Mouse (Mus musculus): ENCODE data around the gene Ccl3. TPM values are rescaled to one million over a fixed set of nuclear protein-coding genes. Genes with fewer than 3 reads are reported as not detected.

Ccl3 gene
- total and polyA plus RNA-seq, 2 experiments from 2014 or later = 0.31 to 0.73 TPM

GRCm38 (mm10) chr11:83634898-83635297 lies 14.3 kb downstream of the Ccl3 start:
- Histone ChIP-seq H3K27me3 (ENCODE audit: control insufficient read depth, insufficient read depth, low read length) (no peaks in the 10 kb centered on the region), H3K4me1 (ENCODE audit: control insufficient read depth, insufficient read depth) (peaks cover 12% of the 10 kb centered on the region; the same call in 1 of the 2 replicates), H3K9ac (replicated peaks; ENCODE audit: low read depth, low read length) (no peak overlapping the region), H3K27ac (ENCODE audit: low read depth) (no peak overlapping the region), H3K4me3 (ENCODE audit: low read depth, low read length) (no peak overlapping the region), H3K9me3 (replicated peaks; ENCODE audit: control insufficient read depth, low read length) (no peaks in the 10 kb centered on the region), H3K36me3 (replicated peaks; ENCODE audit: control insufficient read depth, insufficient read depth, low read length) (no peaks in the 10 kb centered on the region), H3K4me2 (ENCODE audit: low read depth, low read length) (no peak overlapping the region)
- no peak for TF ChIP-seq CTCF (IDR thresholded peaks at IDR 0.05; ENCODE audit: low read depth)
- no peak for TF ChIP-seq EP300 (IDR thresholded peaks at IDR 0.05; ENCODE audit: low read depth)
- DNase-seq (ENCODE audit: low spot score) = no peak
- 91% methylated on average over 2 of the region's 2 CpGs for WGBS
- no peak for ATAC-seq (ENCODE audit: insufficient read depth, low read depth)

- no peak overlapping the region for H3K9ac ChIP-seq (replicated peaks; ENCODE audit: low read depth, low read length)
- no peak for DNase-seq (ENCODE audit: low spot score)
- no peaks in the 10 kb centered on the region for H3K27me3 ChIP-seq (ENCODE audit: control insufficient read depth, insufficient read depth, low read length)
- H3K36me3 ChIP-seq (replicated peaks; ENCODE audit: control insufficient read depth, insufficient read depth, low read length) = no peaks in the 10 kb centered on the region
- H3K9me3 ChIP-seq (replicated peaks; ENCODE audit: control insufficient read depth, low read length) = no peaks in the 10 kb centered on the region
- ATAC-seq (ENCODE audit: insufficient read depth, low read depth) = no peak
- H3K4me2 ChIP-seq (ENCODE audit: low read depth, low read length) = no peak overlapping the region
- no peak for TF ChIP-seq EP300 (IDR thresholded peaks at IDR 0.05; ENCODE audit: low read depth)
- TF ChIP-seq CTCF (IDR thresholded peaks at IDR 0.05; ENCODE audit: low read depth) = no peak
- H3K4me3 ChIP-seq (ENCODE audit: low read depth, low read length) = no peak overlapping the region
- 72% methylated on average over 4 of the region's 4 CpGs for WGBS
- H3K27ac ChIP-seq (ENCODE audit: low read depth) = no peak overlapping the region
- peaks cover 12% of the 10 kb centered on the region; the same call in 1 of the 2 replicates for H3K4me1 ChIP-seq (ENCODE audit: control insufficient read depth, insufficient read depth)
Measured at GRCm38 (mm10) chr11:83634425-83634824, 14.7 kb downstream of the Ccl3 start.

DNA sequence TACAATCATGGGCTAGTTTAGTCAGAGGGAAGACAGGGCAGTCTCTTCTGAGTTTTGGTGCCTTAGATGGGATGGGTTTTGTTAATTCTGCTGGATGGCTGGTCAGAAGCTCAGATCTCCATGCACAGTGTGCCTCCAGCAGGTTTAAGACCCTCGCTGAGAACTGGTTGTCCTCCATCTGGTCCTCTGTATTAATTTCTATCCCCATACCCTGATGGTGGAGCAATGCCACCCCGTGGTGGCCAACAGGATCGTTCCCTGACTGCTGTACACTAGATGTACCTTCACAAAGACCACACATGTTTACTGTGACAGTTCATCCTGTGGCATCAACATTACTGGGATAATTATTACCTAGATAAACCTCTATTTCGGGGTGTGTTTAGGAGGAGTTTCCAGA lies 16.4 kb downstream of the Ccl3 start:
- no peak overlapping the region for H3K4me2 ChIP-seq (ENCODE audit: low read depth, low read length)
- 55% methylated on average over 4 of the region's 4 CpGs for WGBS
- ATAC-seq (ENCODE audit: insufficient read depth, low read depth) (no peak), DNase-seq (ENCODE audit: low spot score) (no peak)
- TF ChIP-seq CTCF (IDR thresholded peaks at IDR 0.05; ENCODE audit: low read depth) (peak; percentile 57), EP300 (IDR thresholded peaks at IDR 0.05; ENCODE audit: low read depth) (no peak)
- no peak overlapping the region for H3K9ac ChIP-seq (replicated peaks; ENCODE audit: low read depth, low read length)
- H3K4me3 ChIP-seq (ENCODE audit: low read depth, low read length) = no peak overlapping the region
- H3K4me1 ChIP-seq (ENCODE audit: control insufficient read depth, insufficient read depth) = peaks cover 12% of the 10 kb centered on the region; the same call in 1 of the 2 replicates
- H3K27me3 ChIP-seq (ENCODE audit: control insufficient read depth, insufficient read depth, low read length) = no peaks in the 10 kb centered on the region
- no peak overlapping the region for H3K27ac ChIP-seq (ENCODE audit: low read depth)
- no peaks in the 10 kb centered on the region for H3K9me3 ChIP-seq (replicated peaks; ENCODE audit: control insufficient read depth, low read length)
- H3K36me3 ChIP-seq (replicated peaks; ENCODE audit: control insufficient read depth, insufficient read depth, low read length) = no peaks in the 10 kb centered on the region

GRCm38 (mm10) chr11:83631065-83631464 lies 18.1 kb downstream of the Ccl3 start:
- no peaks in the 10 kb centered on the region for H3K27me3 ChIP-seq (ENCODE audit: control insufficient read depth, insufficient read depth, low read length)
- H3K9me3 ChIP-seq (replicated peaks; ENCODE audit: control insufficient read depth, low read length) = no peaks in the 10 kb centered on the region
- no peak overlapping the region for H3K4me3 ChIP-seq (ENCODE audit: low read depth, low read length)
- H3K9ac ChIP-seq (replicated peaks; ENCODE audit: low read depth, low read length) = no peak overlapping the region
- H3K27ac ChIP-seq (ENCODE audit: low read depth) = no peak overlapping the region
- H3K4me2 ChIP-seq (ENCODE audit: low read depth, low read length) = no peak overlapping the region
- 0 out of 2 replicates have a peak, but pooled peaks cover 6% of the 10 kb centered on the region for H3K4me1 ChIP-seq (ENCODE audit: control insufficient read depth, insufficient read depth)
- 44% methylated on average over 2 of the region's 2 CpGs for WGBS
- DNase-seq (ENCODE audit: low spot score) (no peak), ATAC-seq (ENCODE audit: insufficient read depth, low read depth) (no peak)
- H3K36me3 ChIP-seq (replicated peaks; ENCODE audit: control insufficient read depth, insufficient read depth, low read length) = no peaks in the 10 kb centered on the region
- TF ChIP-seq CTCF (IDR thresholded peaks at IDR 0.05; ENCODE audit: low read depth) = no peak

DNA sequence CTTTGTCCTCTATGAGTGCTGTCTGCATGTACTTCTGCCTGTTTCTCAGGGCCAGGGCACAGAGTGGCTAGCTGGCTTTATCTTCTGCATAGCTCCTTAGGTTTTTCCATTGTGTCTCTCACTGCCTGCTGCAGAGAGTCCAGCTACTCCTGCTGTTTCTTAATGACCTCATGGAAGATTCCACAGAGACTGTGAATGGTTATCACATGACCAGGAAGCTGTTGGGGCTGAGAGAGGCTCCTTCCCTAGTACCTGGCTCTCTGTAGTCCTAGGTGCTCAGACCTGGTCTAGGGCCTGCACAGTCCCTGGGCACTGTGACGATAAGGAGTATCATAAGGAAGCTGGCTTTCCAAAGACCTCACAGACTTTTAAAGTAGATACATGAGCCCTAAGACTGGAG lies 18.5 kb downstream of the Ccl3 start:
- H3K9me3 ChIP-seq (replicated peaks; ENCODE audit: control insufficient read depth, low read length) = no peaks in the 10 kb centered on the region
- H3K4me3 ChIP-seq (ENCODE audit: low read depth, low read length) = no peak overlapping the region
- H3K4me1 ChIP-seq (ENCODE audit: control insufficient read depth, insufficient read depth) = 0 out of 2 replicates have a peak, but pooled peaks cover 6% of the 10 kb centered on the region
- H3K36me3 ChIP-seq (replicated peaks; ENCODE audit: control insufficient read depth, insufficient read depth, low read length) = no peaks in the 10 kb centered on the region
- H3K27ac ChIP-seq (ENCODE audit: low read depth) = no peak overlapping the region
- ATAC-seq (ENCODE audit: insufficient read depth, low read depth) (no peak), DNase-seq (ENCODE audit: low spot score) (no peak)
- no peak overlapping the region for H3K9ac ChIP-seq (replicated peaks; ENCODE audit: low read depth, low read length)
- no peak overlapping the region for H3K4me2 ChIP-seq (ENCODE audit: low read depth, low read length)
- no peak for TF ChIP-seq EP300 (IDR thresholded peaks at IDR 0.05; ENCODE audit: low read depth)
- no peak for TF ChIP-seq CTCF (IDR thresholded peaks at IDR 0.05; ENCODE audit: low read depth)
- WGBS = 94% methylated on average over 1 of the region's 1 CpGs
- H3K27me3 ChIP-seq (ENCODE audit: control insufficient read depth, insufficient read depth, low read length) = no peaks in the 10 kb centered on the region

DNA sequence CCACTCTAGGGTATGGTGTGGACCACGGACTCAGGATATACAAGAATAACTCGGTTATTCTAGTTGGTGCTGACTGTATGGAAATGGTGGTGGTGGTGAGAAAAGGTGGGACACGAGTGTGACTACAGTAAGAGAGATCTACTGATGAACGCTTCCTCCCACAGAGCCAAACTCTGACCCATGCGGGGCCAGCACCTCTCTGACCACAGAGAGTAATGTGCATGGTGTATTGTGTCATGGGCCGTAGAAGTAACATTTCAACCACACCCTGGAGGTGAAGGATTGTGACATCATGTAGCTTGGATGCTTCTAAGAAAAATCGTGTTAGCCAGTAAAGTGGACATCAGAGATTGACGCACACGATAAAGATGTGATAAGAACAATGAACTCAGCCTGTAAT lies 20.3 kb downstream of the Ccl3 start:
- Histone ChIP-seq H3K9ac (replicated peaks; ENCODE audit: low read depth, low read length) (no peak overlapping the region), H3K9me3 (replicated peaks; ENCODE audit: control insufficient read depth, low read length) (no peaks in the 10 kb centered on the region), H3K4me2 (ENCODE audit: low read depth, low read length) (no peak overlapping the region), H3K27me3 (ENCODE audit: control insufficient read depth, insufficient read depth, low read length) (no peaks in the 10 kb centered on the region), H3K36me3 (replicated peaks; ENCODE audit: control insufficient read depth, insufficient read depth, low read length) (no peaks in the 10 kb centered on the region), H3K27ac (ENCODE audit: low read depth) (no peak overlapping the region), H3K4me1 (ENCODE audit: control insufficient read depth, insufficient read depth) (0 out of 2 replicates have a peak, but pooled peaks cover 6% of the 10 kb centered on the region), H3K4me3 (ENCODE audit: low read depth, low read length) (no peak overlapping the region)
- no peak for ATAC-seq (ENCODE audit: insufficient read depth, low read depth)
- 83% methylated on average over 9 of the region's 9 CpGs for WGBS
- DNase-seq (ENCODE audit: low spot score) = no peak
- TF ChIP-seq CTCF (IDR thresholded peaks at IDR 0.05; ENCODE audit: low read depth) = no peak
- TF ChIP-seq EP300 (IDR thresholded peaks at IDR 0.05; ENCODE audit: low read depth) = no peak
